Mouse (Mus musculus): ENCODE measurements around the gene Kdelr1.
A peak's percentile ranks its signal among the peaks of the same experiment; 100 is the strongest.

Kdelr1 gene

GRCm38 (mm10) chr7:45917004-45917704 lies 44.6 kb downstream of the Kdelr1 start:
- no peak for DNase-seq

DNA sequence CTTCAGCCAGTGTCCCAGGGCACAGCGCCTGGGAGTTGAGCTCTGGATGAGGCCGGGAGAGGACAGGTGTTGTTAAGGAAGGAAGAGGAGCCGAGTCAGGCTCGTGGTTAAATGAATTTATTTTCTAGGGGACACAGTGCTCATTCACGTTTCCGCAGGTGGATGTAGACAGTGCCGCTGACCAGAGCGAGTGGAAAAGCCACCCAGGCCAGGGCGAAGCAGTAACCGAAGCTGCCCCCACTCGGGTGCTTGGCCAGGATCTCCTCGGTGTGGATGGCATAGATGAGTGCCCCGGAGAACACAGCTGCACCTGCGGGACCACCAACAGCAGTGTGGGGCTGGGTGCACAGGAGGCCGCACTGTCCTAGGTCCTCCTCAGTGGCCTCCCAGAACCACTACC lies 45.4 kb downstream of the Kdelr1 start:
- no peak for DNase-seq

DNA sequence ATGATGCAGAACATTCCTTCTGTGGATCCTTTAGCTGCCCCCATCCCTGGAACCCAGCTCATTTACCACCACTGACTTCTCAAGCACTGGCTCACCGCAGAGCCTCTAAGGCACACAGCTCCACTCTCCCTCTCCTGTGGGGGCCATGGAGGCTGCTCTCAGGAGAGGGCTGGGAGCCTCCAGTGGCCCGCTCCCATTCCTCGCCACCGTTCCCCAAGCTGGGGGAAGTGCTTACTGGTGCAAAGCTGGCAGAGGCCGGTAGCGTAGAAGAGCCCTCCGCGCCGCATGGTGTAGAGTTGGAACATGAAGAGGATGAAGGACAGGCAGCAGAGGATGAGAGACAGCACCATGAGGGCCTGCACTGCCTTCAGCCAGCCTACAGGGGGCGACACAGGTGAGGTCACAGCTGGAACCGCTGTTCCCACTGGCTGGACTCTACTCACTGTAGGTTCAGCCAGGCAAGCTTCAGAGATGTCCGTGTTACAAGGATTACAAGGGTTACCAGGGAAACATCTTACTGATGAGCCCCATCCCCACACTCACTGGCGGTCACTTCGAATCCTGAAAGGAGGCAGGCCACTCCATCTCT lies 46.6 kb downstream of the Kdelr1 start:
- DNase-seq, result no peak

- DNase-seq, result no peak
Measured at GRCm38 (mm10) chr7:45919761-45920160, 47.2 kb downstream of the Kdelr1 start.

GRCm38 (mm10) chr7:45920583-45921241 lies 48.1 kb downstream of the Kdelr1 start:
- peak; percentile 43 to 48 for DNase-seq

DNA sequence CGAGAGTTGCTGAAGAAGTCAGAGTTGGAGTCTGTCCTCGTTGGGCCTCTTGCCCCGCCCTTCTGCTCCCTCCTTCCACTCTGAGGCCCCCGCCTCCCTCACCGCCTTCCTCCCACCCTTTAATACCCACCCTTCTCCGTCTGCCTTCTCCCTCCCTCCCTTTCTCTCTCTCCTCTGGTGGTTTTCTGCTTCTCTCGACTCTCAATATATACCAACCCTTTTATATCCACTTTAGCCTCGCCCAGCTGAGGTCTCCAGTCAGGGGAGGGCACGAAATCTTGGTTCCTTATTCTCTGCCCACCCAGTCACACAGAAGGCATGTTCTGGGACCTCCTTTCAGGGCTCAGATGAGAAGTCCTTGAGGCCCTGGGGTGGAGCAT lies 48.7 kb downstream of the Kdelr1 start, which contains the start of gene Emp3:
Emp3 (minus strand) TSS at position 163 of the 380 bp plus-strand sequence.
- DNase-seq, result peak; percentile 54 to 64

GRCm38 (mm10) chr7:45921950-45922600 lies 49.5 kb downstream of the Kdelr1 start:
- DNase-seq, result no peak

DNA sequence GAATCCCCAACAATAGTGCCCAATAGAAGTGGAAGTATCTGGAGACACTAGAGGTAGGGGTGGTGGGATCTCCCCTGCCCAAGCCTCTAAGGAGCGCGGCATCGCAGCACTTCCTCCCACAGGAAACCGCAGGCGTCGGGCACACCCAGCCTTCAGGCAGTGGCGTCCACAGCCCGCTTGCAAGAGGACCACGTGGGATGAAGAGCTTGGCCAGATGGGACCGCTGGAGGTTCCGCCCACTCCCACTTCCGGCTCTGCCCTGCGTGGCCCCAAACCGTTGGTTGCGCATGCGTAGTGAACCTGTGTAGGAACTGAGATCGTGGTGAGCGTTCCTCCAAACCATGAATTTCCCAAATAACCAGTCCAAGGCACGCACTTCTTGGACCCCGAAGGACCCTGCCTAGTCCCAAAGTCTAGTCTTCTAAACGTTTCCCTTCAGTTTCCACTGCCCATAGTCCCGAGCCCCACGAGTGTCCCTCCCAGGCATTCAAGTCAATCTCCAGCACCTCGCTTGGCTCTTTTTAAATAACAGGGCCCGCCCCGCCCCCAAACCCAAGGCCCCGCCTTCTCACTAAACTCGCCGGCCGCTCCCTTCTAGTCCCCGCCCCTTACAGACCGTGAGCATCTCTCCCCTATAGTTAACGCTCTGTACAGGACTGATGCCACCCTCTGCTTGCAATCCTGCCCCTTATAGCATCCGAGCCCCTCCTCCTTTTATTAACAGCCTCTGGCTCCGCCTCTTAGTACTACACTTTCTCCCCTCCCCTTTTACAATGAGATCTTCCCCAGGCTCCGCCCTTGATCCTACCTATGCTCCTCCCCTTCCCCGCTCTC lies 50.6 kb downstream of the Kdelr1 start:
- DNase-seq, result peak; percentile 97

DNA sequence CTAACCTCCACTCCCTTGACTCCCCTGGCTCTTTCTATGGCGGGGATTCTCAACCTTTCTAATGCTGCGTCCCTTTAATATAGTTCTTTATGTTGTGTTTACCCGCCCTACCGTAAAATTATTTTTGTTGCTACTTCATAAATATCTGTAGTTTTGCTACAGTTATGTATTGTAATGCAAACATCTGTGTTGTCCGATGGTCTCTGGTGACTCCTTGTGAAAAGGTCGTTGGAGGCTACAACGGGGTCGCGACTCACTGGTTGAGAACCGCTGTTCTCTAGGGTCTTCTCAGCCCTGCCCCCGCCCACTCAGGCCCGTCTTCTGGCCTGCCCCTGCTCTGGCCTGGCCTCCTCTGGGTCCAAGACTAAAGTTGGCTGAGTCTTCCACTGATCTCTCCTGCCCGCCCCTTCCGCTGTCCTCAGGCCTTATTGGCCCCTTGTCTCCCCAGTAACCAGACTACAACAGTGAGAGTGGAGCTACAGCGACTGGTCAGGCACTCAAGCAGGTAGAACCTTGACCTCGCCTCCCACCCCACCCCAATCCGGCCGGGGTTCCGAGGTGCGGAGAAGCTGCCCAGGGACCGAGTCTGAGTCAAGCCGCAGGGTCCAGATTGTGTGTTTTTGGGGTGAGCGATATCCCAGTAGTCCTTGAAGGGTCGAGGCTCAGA lies 51.3 kb downstream of the Kdelr1 start, which contains the start of gene Ccdc114:
Ccdc114 (plus strand) TSS at position 311 of the 667 bp plus-strand sequence.
- peak; percentile 86 for DNase-seq

- DNase-seq, result peak; percentile 37 to 46
Measured at GRCm38 (mm10) chr7:45924429-45924816, 51.9 kb downstream of the Kdelr1 start.

- DNase-seq, result no peak
Measured at GRCm38 (mm10) chr7:45928626-45929295, 56.2 kb downstream of the Kdelr1 start.

DNA sequence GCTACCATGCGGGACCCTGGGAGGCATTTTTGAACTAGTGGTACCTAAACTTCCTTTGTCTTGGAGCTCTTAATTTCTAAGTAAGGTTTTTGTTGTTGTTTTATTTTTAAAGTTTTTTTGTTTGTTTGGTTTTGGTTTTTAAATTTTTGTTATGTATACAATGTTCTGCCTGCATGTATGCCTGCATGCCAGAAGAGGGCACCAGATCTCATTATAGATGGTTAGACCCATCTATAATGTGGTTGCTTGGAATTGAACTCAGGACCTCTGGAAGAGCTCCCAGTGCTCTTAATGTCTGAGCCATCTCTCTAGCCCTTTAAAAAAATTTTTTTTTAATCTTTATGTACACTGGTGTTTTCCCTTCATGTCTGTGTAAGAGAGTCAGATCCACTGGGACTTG lies 57.1 kb downstream of the Kdelr1 start:
- DNase-seq, result no peak
